Mouse (Mus musculus) layer of hippocampus, adult 9-10 months (tissue): ENCODE measurements around the gene Tmem221.

ENCODE experiments used
- DNase-seq: peaks from one replicate; pipeline ENCODE4 v3.0.0; 2022; ENCODE audit warnings: low spot score

Tmem221 gene

GRCm38 (mm10) chr8:71509316-71509715, 49.4 kb downstream of the Tmem221 start:
- no peak for DNase-seq

- no peak for DNase-seq
These were observed 51.0 kb downstream of the Tmem221 start for GRCm38 (mm10) chr8:71507589-71508104.

GRCm38 (mm10) chr8:71505979-71506378, 52.7 kb downstream of the Tmem221 start:
- DNase-seq, result no peak

GRCm38 (mm10) chr8:71505326-71505725, 53.3 kb downstream of the Tmem221 start:
- no peak for DNase-seq

- DNase-seq, result no peak
These were observed 54.3 kb downstream of the Tmem221 start for GRCm38 (mm10) chr8:71504349-71504748.
